Mouse (Mus musculus): ENCODE results near the gene Plscr3. TPM values are rescaled to one million over a fixed set of nuclear protein-coding genes. Genes with fewer than 3 reads are reported as not detected.

Gene Plscr3
- total and polyA plus RNA-seq, 3 experiments: 2.5 to 15.3 (median 2.9) TPM

DNA sequence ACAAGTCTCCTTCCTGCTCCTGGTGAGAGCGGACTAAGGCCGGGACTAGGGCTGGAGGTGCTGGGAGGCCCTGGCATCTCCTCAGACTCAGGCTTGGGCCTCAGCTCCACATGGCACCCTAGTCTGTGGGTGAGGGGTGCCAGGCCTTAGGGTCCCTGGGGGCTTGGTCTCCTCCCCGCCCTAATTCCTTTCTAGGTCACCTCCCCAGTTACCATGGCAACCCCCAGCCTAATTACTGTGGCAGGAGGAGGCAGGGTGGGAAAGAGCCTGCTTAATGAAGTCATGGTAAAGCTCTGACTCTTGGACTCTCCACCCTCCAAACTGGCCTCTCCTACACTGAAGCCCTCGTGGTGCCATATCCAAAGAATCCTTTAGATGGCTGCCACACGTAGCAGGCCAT lies 17.3 kb upstream of the Plscr3 start:
- peaks cover 0 to 5% of the 10 kb centered on the region in 2 experiments for H3K36me3 ChIP-seq (replicated peaks in 1 of 2; ENCODE audit: control insufficient read depth in 1 of 2, insufficient read depth in 1 of 2, low read length in 1 of 2)
- TF ChIP-seq TCF12 (IDR thresholded peaks at IDR 0.05; ENCODE audit: low read depth, low read length): no peak
- TF ChIP-seq RAD21 (IDR thresholded peaks at IDR 0.05; ENCODE audit: low read depth, low read length): no peak
- no peak for TF ChIP-seq POLR2AphosphoS2 (IDR thresholded peaks at IDR 0.05; ENCODE audit: low read depth, low read length)
- no peak for TF ChIP-seq CHD1 (IDR thresholded peaks at IDR 0.05; ENCODE audit: low read depth, low read length)
- no peak for TF ChIP-seq GABPA (IDR thresholded peaks at IDR 0.05; ENCODE audit: insufficient replicate concordance, low read depth, low read length)
- TF ChIP-seq RCOR1 (conservative IDR thresholded peaks at IDR 0.05; ENCODE audit: low read depth, low read length): no peak
- TF ChIP-seq ETS1 (conservative IDR thresholded peaks at IDR 0.05; ENCODE audit: low read depth, low read length): no peak
- TF ChIP-seq SIN3A (IDR thresholded peaks at IDR 0.05; ENCODE audit: low read length): no peak
- no peak for TF ChIP-seq BHLHE40 (IDR thresholded peaks at IDR 0.05; ENCODE audit: low read depth, low read length)
- no peak for TF ChIP-seq POLR2A (IDR thresholded peaks at IDR 0.05; ENCODE audit: low read depth, low read length)
- no peak for TF ChIP-seq PAX5 (IDR thresholded peaks at IDR 0.05; ENCODE audit: low read length)
- TF ChIP-seq NELFE (IDR thresholded peaks at IDR 0.05; ENCODE audit: low read depth, low read length): no peak
- no peak for TF ChIP-seq TBP (conservative IDR thresholded peaks at IDR 0.05; ENCODE audit: low read depth, low read length)
- TF ChIP-seq MXI1 (IDR thresholded peaks at IDR 0.05; ENCODE audit: low read depth, low read length): no peak
- no peaks in the 10 kb centered on the region for H3K79me2 ChIP-seq (replicated peaks; ENCODE audit: control insufficient read depth, extremely low read depth, insufficient read depth, poor library complexity, severe bottlenecking)
- no peak overlapping the region for H3K27ac ChIP-seq (ENCODE audit: insufficient read depth, low read depth)
- no peak overlapping the region for H3K4me2 ChIP-seq (ENCODE audit: insufficient read depth, low read depth, poor library complexity, severe bottlenecking)
- H3K9me3 ChIP-seq (replicated peaks; ENCODE audit: low read length): peaks cover 10% of the 10 kb centered on the region
- in situ Hi-C loops (cut with MboI; ENCODE audit: low pct_ligation_motif_present, low pct_unique_long_range_greater_than_20kb, low sequenced_read_pairs) (no loop called here), dilution Hi-C loops (cut with MboI; ENCODE audit: extremely low pct_ligation_motif_present, extremely low pct_unique_long_range_greater_than_20kb, low sequenced_read_pairs) (no loop called here)
- H3K4me3 ChIP-seq (replicated peaks in 1 of 3; ENCODE audit: low read depth in 2 of 3, low read length in 2 of 3, poor library complexity in 1 of 3): no peak overlapping the region
- H3K4me1 ChIP-seq (ENCODE audit: control insufficient read depth in 1 of 2, insufficient read depth in 2 of 2): peaks cover 1 to 3% of the 10 kb centered on the region in 2 experiments; a peak in 2 of 4 replicates
- H3K9ac ChIP-seq (ENCODE audit: insufficient read depth, low read depth): no peak overlapping the region
- H3K27me3 ChIP-seq (replicated peaks): peaks cover 35% of the 10 kb centered on the region
- DNase-seq (ENCODE audit: extremely low read depth): no peak

DNA sequence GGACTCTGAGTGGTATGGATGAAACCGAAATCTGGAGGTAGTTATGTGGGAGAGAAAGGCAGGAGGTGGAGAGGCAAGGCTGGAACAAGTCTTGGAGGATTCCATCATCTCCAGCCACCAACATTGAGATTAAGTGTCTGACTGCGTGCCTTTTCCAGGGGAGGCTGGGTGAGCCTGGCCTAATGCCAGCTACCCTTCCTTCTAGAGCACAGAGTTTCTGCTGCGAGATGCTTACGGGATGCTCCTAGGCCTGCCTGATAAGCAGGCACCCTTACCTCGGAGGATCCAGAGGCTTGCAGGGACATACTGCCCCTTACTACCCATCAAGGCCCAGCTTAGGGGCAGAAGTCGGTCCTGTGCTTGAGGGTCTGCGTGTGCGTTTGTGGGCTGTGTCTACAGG lies 12.6 kb upstream of the Plscr3 start:
- Histone ChIP-seq H3K27me3 (replicated peaks) (peaks cover 57% of the 10 kb centered on the region), H3K36me3 (replicated peaks in 1 of 2; ENCODE audit: control insufficient read depth in 1 of 2, insufficient read depth in 1 of 2, low read length in 1 of 2) (peaks cover 0 to 2% of the 10 kb centered on the region in 2 experiments), H3K9ac (ENCODE audit: insufficient read depth, low read depth) (no peak overlapping the region), H3K4me3 (replicated peaks in 1 of 3; ENCODE audit: low read depth in 2 of 3, low read length in 2 of 3, poor library complexity in 1 of 3) (no peak overlapping the region), H3K27ac (ENCODE audit: insufficient read depth, low read depth) (no peak overlapping the region), H3K4me1 (ENCODE audit: control insufficient read depth in 1 of 2, insufficient read depth in 2 of 2) (peaks cover 10% of the 10 kb centered on the region in 2 experiments), H3K79me2 (replicated peaks; ENCODE audit: control insufficient read depth, extremely low read depth, insufficient read depth, poor library complexity, severe bottlenecking) (no peaks in the 10 kb centered on the region), H3K4me2 (ENCODE audit: insufficient read depth, low read depth, poor library complexity, severe bottlenecking) (no peak overlapping the region), H3K9me3 (replicated peaks; ENCODE audit: low read length) (no peaks in the 10 kb centered on the region)
- no peak for TF ChIP-seq USF1 (IDR thresholded peaks at IDR 0.05; ENCODE audit: low read depth, low read length)
- dilution Hi-C loops (cut with MboI; ENCODE audit: extremely low pct_ligation_motif_present, extremely low pct_unique_long_range_greater_than_20kb, low sequenced_read_pairs): no loop called here
- in situ Hi-C loops (cut with MboI; ENCODE audit: low pct_ligation_motif_present, low pct_unique_long_range_greater_than_20kb, low sequenced_read_pairs): no loop called here
- DNase-seq (ENCODE audit: extremely low read depth): no peak
